Mouse (Mus musculus): ENCODE data around the gene Dip2c. TPM values are rescaled to one million over a fixed set of nuclear protein-coding genes. Genes with fewer than 3 reads are reported as not detected.

Dip2c gene
- polyA plus RNA-seq, 1 experiment: 0.15 TPM

GRCm38 (mm10) chr13:9692876-9693275 lies 416.5 kb downstream of the Dip2c start:
- no peak overlapping the region for H3K4me3 ChIP-seq (replicated peaks)
- no peak for TF ChIP-seq GATA1 (IDR thresholded peaks at IDR 0.05; ENCODE audit: borderline replicate concordance, low read length)
- no peak for TF ChIP-seq FLI1 (IDR thresholded peaks at IDR 0.05; ENCODE audit: low read length)
- H3K9me3 ChIP-seq: no peaks in the 10 kb centered on the region
- H3K27me3 ChIP-seq (replicated peaks): no peaks in the 10 kb centered on the region
- H3K4me1 ChIP-seq: 0 out of 2 replicates have a peak, but pooled peaks cover 3% of the 10 kb centered on the region
- H3K36me3 ChIP-seq (replicated peaks; ENCODE audit: low read length): peaks cover 99% of the 10 kb centered on the region

- Histone ChIP-seq H3K4me3 (replicated peaks) (no peak overlapping the region), H3K36me3 (replicated peaks; ENCODE audit: low read length) (peaks cover 86% of the 10 kb centered on the region), H3K27me3 (replicated peaks) (no peaks in the 10 kb centered on the region), H3K9me3 (no peaks in the 10 kb centered on the region), H3K4me1 (no peaks in the 10 kb centered on the region)
- TF ChIP-seq FLI1 (IDR thresholded peaks at IDR 0.05; ENCODE audit: low read length): no peak
- no peak for TF ChIP-seq GATA1 (IDR thresholded peaks at IDR 0.05; ENCODE audit: borderline replicate concordance, low read length)
These were observed 418.3 kb downstream of the Dip2c start for GRCm38 (mm10) chr13:9694651-9695050.

DNA sequence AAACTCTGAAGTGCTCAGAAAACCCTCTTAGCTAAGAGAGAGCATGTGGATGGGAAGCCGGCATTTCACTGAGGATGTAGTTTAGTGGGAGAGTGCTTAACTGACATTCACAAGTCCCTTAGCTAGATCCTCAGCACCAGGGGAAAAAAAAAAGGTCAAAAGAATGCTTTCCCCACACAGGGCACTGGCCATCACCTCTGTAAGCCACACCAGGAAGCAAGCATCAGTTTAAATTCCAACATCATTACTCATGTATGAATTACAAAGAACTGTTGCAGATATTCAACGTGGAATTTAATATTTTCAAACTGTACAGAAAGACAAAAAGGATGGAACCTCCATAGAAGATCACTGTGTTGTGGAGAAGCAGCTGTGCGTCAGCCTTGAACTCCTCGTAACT lies 419.1 kb downstream of the Dip2c start:
- Histone ChIP-seq H3K27me3 (replicated peaks) (no peaks in the 10 kb centered on the region), H3K9me3 (no peaks in the 10 kb centered on the region), H3K4me1 (no peaks in the 10 kb centered on the region), H3K4me3 (replicated peaks) (no peak overlapping the region), H3K36me3 (replicated peaks; ENCODE audit: low read length) (peaks cover 82% of the 10 kb centered on the region)
- TF ChIP-seq GATA1 (IDR thresholded peaks at IDR 0.05; ENCODE audit: borderline replicate concordance, low read length) (no peak), FLI1 (IDR thresholded peaks at IDR 0.05; ENCODE audit: low read length) (no peak)

- H3K4me3 ChIP-seq (replicated peaks): no peak overlapping the region
- TF ChIP-seq FLI1 (IDR thresholded peaks at IDR 0.05; ENCODE audit: low read length): no peak
- no peak for TF ChIP-seq GATA1 (IDR thresholded peaks at IDR 0.05; ENCODE audit: borderline replicate concordance, low read length)
- no peaks in the 10 kb centered on the region for H3K4me1 ChIP-seq
- no peaks in the 10 kb centered on the region for H3K9me3 ChIP-seq
- no peaks in the 10 kb centered on the region for H3K27me3 ChIP-seq (replicated peaks)
- H3K36me3 ChIP-seq (replicated peaks; ENCODE audit: low read length): peaks cover 82% of the 10 kb centered on the region
These were observed 419.5 kb downstream of the Dip2c start for GRCm38 (mm10) chr13:9695809-9696208.

DNA sequence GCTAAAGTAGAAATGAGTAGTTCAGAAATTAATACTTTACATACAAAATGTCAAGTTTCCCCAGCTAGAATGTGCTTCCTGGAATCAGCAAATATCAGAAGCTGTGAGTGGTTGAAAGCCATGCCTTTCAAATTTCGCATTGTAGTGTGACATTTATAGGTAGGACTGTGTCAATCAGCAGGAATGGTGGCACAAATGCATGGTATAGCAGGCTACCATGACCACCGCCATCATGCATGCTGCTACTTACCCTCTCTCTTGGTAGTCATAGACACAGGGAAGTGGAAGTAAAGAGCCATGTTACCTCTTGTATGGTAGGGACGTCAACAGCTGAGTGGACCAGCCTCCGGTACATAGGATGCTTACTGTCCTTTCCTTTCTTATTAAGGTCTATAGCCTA lies 421.0 kb downstream of the Dip2c start:
- Histone ChIP-seq H3K36me3 (replicated peaks; ENCODE audit: low read length) (peaks cover 81% of the 10 kb centered on the region), H3K27me3 (replicated peaks) (no peaks in the 10 kb centered on the region), H3K9me3 (no peaks in the 10 kb centered on the region), H3K4me1 (peaks cover 3% of the 10 kb centered on the region; the same call in 1 of the 2 replicates), H3K4me3 (replicated peaks) (no peak overlapping the region)
- TF ChIP-seq FLI1 (IDR thresholded peaks at IDR 0.05; ENCODE audit: low read length) (no peak), GATA1 (IDR thresholded peaks at IDR 0.05; ENCODE audit: borderline replicate concordance, low read length) (no peak)

- peaks cover 63% of the 10 kb centered on the region for H3K36me3 ChIP-seq (replicated peaks; ENCODE audit: low read length)
- no peaks in the 10 kb centered on the region for H3K27me3 ChIP-seq (replicated peaks)
- peaks cover 3% of the 10 kb centered on the region; the same call in 1 of the 2 replicates for H3K4me1 ChIP-seq
- no peak overlapping the region for H3K4me3 ChIP-seq (replicated peaks)
- TF ChIP-seq GATA1 (IDR thresholded peaks at IDR 0.05; ENCODE audit: borderline replicate concordance, low read length): no peak
- TF ChIP-seq FLI1 (IDR thresholded peaks at IDR 0.05; ENCODE audit: low read length): no peak
- H3K9me3 ChIP-seq: no peaks in the 10 kb centered on the region
These were observed 426.4 kb downstream of the Dip2c start for GRCm38 (mm10) chr13:9702615-9703235.

GRCm38 (mm10) chr13:9706720-9707119 lies 430.4 kb downstream of the Dip2c start:
- no peak overlapping the region for H3K4me3 ChIP-seq (replicated peaks)
- H3K27me3 ChIP-seq (replicated peaks): no peaks in the 10 kb centered on the region
- no peaks in the 10 kb centered on the region for H3K4me1 ChIP-seq
- TF ChIP-seq FLI1 (IDR thresholded peaks at IDR 0.05; ENCODE audit: low read length): no peak
- no peak for TF ChIP-seq GATA1 (IDR thresholded peaks at IDR 0.05; ENCODE audit: borderline replicate concordance, low read length)
- H3K36me3 ChIP-seq (replicated peaks; ENCODE audit: low read length): peaks cover 70% of the 10 kb centered on the region
- no peaks in the 10 kb centered on the region for H3K9me3 ChIP-seq

DNA sequence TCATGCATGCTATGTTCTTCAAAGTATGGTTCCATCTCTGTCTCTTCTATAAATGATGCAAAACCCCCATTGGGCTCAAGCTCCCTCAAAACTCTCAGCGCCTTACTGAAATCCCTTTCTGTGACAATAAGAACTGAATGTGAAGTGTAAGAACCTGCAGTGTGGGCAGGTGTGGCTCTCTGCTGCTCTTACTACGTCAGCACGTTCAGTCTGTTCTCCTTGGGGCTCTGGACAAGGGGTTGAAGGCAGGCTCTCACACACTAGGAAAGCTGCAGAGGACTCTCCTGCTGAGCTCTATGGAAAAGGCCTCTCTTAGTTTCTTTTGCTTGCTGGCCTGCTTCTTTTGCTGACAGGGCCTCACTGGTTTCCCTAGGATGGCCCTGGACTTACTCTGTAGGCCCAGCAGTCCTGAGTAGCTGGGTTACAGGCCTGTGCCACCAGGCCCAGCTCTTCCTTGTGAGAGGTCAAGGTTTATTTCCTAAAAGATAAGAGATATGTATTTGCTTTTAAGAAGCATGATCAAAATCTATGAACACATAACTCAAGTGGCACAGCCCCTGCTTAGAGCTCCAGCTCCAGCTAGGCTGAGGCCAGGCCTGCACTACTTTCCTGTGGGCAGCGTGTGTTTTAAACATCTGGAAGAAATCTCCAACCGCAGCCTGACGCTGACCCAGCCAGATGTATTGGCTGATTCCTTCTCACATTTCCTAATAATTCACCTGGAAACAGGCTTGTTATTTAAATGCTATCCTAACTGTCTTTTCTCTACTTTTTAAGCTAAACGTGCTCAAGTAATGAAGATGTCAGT lies 432.3 kb downstream of the Dip2c start:
- H3K4me3 ChIP-seq (replicated peaks): no peak overlapping the region
- no peaks in the 10 kb centered on the region for H3K27me3 ChIP-seq (replicated peaks)
- peaks cover 62% of the 10 kb centered on the region for H3K36me3 ChIP-seq (replicated peaks; ENCODE audit: low read length)
- TF ChIP-seq GATA1 (IDR thresholded peaks at IDR 0.05; ENCODE audit: borderline replicate concordance, low read length) (no peak), FLI1 (IDR thresholded peaks at IDR 0.05; ENCODE audit: low read length) (no peak)
- H3K9me3 ChIP-seq: no peaks in the 10 kb centered on the region
- H3K4me1 ChIP-seq: peaks cover 3% of the 10 kb centered on the region

- H3K4me3 ChIP-seq (replicated peaks): no peak overlapping the region
- H3K36me3 ChIP-seq (replicated peaks; ENCODE audit: low read length): peaks cover 64% of the 10 kb centered on the region
- TF ChIP-seq GATA1 (IDR thresholded peaks at IDR 0.05; ENCODE audit: borderline replicate concordance, low read length) (no peak), FLI1 (IDR thresholded peaks at IDR 0.05; ENCODE audit: low read length) (no peak)
- H3K9me3 ChIP-seq: no peaks in the 10 kb centered on the region
- H3K4me1 ChIP-seq: peaks cover 5% of the 10 kb centered on the region
- no peaks in the 10 kb centered on the region for H3K27me3 ChIP-seq (replicated peaks)
These were observed 436.1 kb downstream of the Dip2c start for GRCm38 (mm10) chr13:9712409-9712808.

GRCm38 (mm10) chr13:9712971-9713370 lies 436.6 kb downstream of the Dip2c start:
- peaks cover 64% of the 10 kb centered on the region for H3K36me3 ChIP-seq (replicated peaks; ENCODE audit: low read length)
- H3K4me1 ChIP-seq: peaks cover 5% of the 10 kb centered on the region
- H3K9me3 ChIP-seq: no peaks in the 10 kb centered on the region
- no peak overlapping the region for H3K4me3 ChIP-seq (replicated peaks)
- TF ChIP-seq GATA1 (IDR thresholded peaks at IDR 0.05; ENCODE audit: borderline replicate concordance, low read length): no peak
- no peak for TF ChIP-seq FLI1 (IDR thresholded peaks at IDR 0.05; ENCODE audit: low read length)
- no peaks in the 10 kb centered on the region for H3K27me3 ChIP-seq (replicated peaks)

Measured in megakaryocyte, embryonic 14.5 days (primary cell).